Mouse (Mus musculus): Measurements from ENCODE around the gene Zfhx3. TPM values are rescaled to one million over a fixed set of nuclear protein-coding genes. Genes with fewer than 3 reads are reported as not detected.

The Zfhx3 gene
- total RNA-seq, 2 experiments from 2014 or later = 0.23 to 1.7 TPM

DNA sequence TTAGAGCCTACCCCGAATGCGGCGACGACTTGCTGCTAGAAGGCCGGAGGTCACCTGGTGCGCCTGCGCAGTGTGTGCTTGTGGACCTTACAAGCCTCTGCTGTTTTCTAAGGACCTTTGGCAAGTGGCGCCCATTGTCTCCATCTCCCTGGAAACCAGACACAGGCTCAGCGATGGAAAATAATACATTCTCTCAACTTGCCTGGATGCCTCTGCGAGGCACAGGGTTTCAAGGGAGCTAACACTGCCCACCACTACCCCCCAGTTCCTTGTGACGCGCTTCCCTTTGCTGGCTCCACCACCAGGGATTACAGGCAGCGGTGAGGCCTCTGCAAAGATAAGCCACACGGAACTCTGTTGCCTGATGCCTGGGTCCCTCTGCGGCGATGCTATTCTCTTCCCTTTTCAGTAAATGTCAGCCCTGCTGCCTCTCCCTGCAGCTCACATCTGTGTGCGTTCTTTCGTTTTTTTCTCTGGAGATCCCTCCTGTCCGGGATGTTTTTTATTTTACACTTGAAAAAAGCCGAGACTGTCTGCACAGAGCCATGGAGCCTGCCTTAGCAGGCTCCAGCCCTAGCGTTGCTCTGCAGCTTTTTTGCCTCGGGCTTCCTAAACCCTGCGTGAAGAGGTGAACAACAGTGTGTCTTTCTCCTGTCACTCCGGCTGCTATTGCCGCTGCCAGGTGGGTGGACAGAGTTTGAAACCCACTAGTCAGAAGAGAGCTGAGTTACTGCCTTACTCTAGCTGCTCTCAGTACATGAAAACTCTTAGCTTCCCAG, 464.5 kb downstream of the Zfhx3 start:
- no peak for ATAC-seq (replicated peaks; ENCODE audit: low FRiP score, poor library complexity, severe bottlenecking)

DNA sequence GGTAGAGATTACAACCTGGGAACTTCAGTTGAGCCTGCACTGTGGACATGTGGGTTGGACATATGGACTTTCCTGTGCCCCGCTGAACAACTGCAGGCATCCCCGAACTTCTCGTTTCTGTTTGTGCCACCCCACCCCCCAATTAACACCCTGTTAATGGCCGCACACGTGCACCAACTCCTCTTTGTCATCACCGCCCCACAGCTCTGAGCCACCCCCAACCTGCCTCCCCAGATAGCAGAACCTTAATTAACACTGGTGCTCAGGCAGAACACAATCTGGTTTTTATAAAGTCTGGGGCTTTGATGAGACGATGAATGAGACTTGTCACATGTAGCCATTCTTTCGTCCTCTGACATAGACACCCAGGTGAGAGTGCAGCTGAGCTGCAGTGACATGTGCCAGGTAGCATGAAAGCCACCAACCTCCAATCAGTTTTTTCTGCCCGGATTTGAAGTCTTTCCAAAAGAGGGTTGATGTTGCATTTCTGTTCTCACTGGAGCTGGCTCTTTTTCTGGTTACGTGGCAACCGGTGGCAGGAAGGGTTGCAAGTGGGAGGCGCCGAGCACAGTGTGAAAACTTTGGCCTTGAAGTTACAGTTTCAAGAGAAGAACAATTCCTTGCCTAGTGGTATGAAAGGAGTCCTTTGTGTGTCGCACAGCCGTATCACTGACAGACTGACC, 476.9 kb downstream of the Zfhx3 start:
- no peak for ATAC-seq (replicated peaks; ENCODE audit: low FRiP score, poor library complexity, severe bottlenecking)

DNA sequence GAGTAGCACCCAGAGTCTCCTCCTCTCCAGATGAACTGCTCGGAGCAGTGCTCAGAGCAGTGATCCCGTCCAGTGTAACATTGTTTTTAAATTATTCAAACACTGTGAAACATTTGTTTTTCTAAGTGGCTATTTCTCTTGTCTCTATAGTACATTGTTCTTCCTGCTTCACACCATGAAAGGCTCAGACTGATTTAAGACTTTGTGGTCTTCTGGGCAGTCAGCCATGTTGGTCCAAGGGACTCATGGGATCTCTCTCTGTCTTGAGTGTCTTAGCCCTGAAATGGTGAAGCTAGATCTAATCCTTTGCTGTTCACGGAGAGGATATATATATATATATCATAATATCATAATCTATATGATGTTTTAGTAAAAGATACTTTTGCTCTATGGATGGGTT, 480.1 kb downstream of the Zfhx3 start:
- no peak for ATAC-seq (replicated peaks; ENCODE audit: low FRiP score, poor library complexity, severe bottlenecking)

DNA sequence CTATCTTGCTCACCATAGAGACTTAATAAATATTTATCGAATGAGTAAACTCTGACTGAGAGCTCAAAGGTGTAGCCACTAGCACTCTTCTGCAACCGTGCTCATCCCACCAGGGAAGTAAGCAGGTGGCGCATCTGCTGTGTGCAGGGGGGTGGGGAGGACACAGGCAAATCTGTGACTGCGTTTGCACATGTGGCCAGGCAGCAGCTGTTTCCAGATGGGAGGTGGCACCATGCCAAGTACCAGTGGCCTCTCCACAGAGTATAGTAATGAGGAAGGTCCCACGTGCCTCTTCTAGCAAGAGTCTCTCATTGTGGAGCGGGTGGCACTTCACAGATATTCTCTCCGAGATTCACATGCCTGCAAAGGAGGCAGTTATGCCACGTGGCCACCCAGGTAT, 481.9 kb downstream of the Zfhx3 start:
- no peak for ATAC-seq (replicated peaks; ENCODE audit: low FRiP score, poor library complexity, severe bottlenecking)

DNA sequence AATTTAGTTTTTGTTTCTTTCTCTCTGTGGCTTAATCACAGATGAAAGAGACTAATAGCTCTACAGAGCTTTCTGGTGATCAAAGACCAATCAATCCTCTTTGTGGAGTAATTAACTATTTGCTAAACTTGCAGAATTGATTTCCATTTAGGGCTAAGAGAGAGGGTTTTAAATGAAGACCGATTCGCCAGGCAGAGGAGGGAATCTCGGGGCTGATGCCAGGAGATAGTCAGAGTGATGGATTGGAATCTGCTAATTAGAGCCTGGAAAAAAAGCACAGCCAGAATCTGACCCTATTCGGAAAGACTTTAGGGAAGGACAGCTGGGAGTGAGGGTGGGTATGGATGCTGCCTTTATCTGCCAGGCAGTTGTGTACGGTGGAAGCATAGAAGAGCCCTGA, 490.9 kb downstream of the Zfhx3 start:
- ATAC-seq (replicated peaks; ENCODE audit: low FRiP score, poor library complexity, severe bottlenecking) = no peak

DNA sequence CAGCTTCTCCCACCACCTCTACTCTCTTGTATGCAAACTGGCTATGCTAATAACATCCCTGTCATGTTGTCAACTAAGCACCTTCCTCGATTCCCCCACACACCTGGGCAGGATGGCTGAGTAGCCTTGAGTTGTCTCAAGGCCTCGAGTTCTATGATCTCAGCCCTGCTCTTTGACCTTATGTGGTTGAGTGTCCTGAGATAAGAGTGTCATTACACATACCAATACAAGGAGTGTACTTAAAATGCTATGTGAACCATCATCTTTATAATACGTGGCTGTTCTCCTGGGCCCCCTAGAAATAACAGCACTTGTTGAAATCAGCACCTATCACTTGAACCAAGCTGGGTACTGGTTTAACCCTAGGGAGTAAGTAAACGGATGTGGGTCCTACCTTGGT, 492.1 kb downstream of the Zfhx3 start:
- no peak for ATAC-seq (replicated peaks; ENCODE audit: low FRiP score, poor library complexity, severe bottlenecking)

DNA sequence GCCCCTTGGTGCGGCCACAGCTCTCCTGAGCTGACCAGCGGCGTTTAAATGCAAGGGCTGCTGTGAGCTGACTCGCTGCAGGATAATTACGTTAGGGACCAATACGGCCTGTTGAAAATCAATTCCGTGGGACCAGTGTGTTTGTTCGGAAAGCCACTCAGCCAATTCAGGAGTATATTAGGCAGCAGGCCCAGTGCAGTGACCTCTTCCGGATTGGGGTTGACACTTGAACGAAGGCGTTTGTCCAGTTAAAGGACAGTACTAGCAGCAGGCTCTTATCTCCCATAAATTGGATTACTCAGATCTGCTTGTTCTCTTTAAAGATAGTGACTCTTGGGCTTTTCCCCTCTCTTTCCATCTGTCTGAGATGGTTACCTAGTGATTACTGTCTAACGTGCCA, 493.9 kb downstream of the Zfhx3 start:
- ATAC-seq (replicated peaks; ENCODE audit: low FRiP score, poor library complexity, severe bottlenecking) = no peak

DNA sequence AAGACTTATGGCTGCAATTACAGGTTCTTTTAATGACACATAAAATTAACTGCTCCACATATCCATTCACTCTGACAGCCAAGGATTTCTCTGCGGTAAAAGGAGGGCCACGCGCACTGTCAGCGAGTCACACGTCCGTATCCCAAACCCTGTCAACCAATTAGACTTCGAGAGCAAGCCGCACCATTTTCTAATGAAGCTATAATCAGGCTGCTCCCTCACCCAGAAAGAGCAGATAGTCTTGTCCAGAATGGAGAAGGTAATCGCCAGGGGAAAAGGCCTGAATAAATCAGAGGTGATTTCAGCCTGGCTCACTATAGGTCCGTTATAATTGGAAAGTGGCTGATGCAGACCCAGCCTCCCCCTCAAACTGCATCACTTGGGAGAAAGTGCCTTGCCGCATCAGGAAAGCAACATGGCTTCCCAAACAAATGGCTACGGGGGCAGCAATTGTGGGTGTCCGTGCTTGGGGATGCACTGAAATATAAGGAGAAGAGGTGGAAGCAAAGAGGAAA, 494.9 kb downstream of the Zfhx3 start:
- ATAC-seq (replicated peaks; ENCODE audit: low FRiP score, poor library complexity, severe bottlenecking) = no peak

DNA sequence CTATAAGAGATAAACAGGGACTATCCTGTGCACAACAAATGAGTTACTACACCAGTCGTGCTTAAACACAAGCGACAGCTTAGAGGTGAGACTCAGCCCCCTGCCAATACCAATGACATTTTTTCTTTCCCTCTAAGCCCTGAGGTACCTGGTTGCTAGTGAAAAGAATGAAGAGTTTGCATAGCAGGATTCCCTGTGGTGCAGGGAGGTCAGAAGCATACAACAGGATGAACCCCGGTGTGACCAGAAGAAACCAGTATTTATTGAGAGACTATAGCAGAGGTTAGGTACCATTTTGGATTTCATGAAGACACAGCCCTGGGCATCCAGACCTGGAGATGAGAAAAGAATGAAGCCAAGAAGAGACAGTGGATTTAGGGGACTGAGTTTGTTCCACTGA, 498.0 kb downstream of the Zfhx3 start:
- ATAC-seq (replicated peaks; ENCODE audit: low FRiP score, poor library complexity, severe bottlenecking) = no peak

DNA sequence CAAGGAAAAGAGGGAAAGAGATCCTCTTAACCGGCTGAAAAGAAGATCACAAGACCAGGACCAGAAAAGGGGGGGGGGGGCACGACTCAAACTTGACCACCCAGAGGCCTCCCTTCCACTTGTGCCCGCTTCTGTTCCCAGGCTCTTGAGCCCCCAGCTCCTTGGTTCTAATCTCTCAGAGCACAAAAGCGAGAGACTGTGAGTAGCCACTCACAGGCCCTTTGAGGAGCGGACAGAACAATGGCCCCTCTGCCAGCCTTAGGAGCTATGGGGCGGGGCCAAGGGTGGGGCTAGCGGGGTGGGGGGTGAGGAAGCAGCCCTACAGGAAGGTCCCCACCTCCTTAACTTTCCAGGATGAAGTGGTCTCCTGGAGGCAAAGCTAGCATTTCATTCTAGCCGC, 508.4 kb downstream of the Zfhx3 start:
- ATAC-seq (replicated peaks; ENCODE audit: low FRiP score, poor library complexity, severe bottlenecking) = no peak

DNA sequence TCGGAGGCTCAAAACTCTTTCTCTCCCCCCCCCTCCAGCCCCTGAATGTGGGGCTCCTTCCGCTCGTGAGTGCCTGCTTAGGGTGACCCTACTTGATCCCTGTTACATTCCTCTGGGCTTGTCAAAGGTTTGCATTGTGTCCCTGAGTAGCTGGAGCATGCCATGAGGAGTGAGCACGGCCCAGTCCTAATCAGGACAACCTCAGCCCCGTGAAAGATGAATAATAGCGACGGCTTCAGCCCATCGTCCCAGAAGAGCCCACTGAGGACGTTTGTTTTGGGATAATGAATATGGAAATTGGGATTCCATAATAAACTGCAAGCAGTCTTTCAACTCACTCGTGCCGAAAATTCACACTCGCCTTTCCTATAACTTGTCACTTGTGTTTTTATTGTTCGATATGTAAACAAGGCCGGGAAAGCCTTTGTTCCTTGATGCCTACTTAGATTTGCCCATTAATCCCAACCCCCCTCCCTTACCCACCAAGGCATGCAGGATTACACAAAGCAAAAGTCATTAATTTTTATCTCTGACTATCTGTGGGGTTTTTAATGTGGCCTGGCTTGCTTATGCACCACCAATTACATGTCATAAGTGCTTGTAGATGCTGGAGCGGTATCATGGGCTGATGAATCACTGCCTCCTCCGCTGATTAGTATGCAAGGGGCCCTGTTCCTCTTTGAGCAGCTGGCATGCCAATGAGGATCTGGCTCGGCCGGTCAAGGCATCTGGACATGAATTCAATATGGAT, 512.3 kb downstream of the Zfhx3 start:
- no peak for ATAC-seq (replicated peaks; ENCODE audit: low FRiP score, poor library complexity, severe bottlenecking)

DNA sequence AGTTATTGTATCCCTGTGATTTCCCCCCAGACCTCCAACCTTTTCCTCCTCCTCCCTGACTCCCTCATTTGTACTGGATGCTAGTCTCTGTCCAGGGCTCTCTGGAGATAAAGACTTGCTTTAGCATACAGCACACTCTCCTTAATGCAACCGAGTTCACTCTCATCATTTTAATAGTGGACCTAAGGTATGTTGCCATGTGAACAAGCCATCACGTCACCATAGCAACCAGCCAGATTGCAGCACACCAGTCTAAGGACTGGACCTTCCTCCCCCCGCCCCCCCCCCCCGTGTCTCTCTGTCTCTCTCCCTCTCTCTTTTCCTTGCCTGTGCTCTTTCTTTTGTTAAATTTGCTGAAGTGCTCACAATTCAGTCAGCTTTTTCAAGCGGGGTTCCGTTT, 524.2 kb downstream of the Zfhx3 start:
- no peak for ATAC-seq (replicated peaks; ENCODE audit: low FRiP score, poor library complexity, severe bottlenecking)

DNA sequence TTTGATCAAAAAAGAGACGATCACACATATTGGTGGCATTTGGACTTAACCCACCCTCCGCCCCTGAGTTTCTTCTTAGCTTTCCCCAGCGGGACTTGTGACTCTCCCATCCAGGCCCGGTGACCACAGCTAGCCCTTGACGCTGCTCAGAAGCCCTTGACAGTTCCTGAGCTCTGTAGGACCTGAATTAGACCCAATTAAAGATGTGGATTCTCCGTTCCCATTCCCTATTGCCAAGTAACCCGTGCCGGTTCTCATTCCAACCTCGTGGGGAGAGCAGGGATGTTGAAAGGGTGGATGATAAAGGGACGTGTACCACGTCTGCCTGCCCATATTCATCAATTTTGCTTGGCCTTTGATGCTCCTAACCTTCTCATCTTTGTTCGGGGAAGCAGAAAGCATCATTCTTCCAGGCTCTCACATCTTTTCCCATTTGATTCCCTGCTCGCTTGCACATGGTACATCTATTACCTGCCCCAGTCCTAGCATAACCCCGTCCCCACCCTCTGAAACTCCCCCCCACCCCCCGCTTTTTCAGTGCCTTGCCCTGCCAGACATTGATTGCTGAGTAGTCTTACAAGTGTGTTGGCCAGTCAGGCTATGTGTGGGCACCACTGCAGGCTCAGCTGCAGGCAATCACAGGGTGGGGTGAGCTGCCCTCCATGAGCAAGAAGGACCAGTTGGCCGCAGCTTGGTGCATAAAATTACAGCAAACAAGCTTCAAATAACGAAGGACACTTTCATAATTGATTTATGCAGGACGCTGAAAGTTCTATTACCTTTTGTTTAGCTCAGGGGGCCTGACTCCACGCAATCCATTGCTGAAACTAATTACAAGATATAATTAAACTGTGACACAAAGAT, 525.0 kb downstream of the Zfhx3 start:
- no peak for ATAC-seq (replicated peaks; ENCODE audit: low FRiP score, poor library complexity, severe bottlenecking)

DNA sequence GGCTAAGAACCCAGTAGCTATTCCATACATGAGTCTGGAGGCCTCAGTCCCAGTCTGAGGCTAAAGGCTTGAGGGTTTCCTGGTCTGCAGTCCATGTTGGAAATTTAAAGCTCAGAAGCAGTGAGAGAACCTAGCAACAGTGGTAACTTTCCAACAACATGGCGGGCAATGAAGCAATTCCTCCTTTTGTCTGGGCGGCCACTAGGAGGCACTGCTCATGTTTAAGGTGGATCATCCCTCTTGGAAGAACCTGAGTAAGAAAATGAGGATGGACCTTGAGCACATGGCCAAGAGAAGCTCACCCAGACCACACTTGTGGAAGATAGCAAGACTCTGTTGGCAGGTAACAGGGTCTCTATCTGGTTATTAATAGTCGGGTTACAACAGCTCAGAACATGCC, 527.8 kb downstream of the Zfhx3 start:
- ATAC-seq (replicated peaks; ENCODE audit: low FRiP score, poor library complexity, severe bottlenecking) = no peak

DNA sequence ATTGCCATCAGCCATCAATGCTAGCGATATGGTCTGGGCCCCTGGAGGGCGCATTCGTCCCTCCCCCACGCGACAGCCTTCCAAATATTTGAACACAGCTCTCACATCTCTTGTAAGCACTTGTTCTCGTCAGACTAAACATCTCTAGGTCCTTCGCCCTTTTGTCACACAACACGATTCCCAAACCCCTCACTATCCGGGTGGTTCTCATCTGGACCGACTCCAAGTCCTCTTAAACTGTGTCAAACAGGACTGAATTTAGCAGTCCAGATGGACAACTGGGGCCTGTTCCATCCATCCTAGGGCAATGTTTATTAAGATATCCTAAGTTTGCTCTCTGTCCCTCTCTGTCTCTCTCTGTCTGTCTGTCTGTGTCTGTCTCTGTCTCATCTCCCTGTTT, 532.1 kb downstream of the Zfhx3 start:
- no peak for ATAC-seq (replicated peaks; ENCODE audit: low FRiP score, poor library complexity, severe bottlenecking)

DNA sequence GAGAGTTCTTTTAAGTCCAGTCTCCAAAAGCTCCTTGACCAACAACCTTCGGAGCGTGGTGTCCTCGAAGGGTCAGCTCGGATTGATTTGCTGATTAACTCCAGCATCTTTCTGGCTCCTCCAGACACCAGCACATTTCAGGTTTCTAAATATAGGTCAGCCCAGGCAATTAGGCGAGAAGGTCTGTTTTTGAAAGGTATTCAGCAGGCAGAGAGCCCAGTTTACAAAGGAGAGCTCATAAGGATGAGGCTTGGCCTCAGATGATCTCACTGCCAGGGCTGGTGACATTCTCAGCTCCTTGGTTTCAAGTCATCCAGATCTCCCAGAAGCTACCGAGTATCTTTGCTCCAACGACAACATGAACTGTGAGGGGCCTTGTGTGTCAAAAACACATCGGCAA, 535.7 kb downstream of the Zfhx3 start:
- ATAC-seq (replicated peaks; ENCODE audit: low FRiP score, poor library complexity, severe bottlenecking) = no peak

DNA sequence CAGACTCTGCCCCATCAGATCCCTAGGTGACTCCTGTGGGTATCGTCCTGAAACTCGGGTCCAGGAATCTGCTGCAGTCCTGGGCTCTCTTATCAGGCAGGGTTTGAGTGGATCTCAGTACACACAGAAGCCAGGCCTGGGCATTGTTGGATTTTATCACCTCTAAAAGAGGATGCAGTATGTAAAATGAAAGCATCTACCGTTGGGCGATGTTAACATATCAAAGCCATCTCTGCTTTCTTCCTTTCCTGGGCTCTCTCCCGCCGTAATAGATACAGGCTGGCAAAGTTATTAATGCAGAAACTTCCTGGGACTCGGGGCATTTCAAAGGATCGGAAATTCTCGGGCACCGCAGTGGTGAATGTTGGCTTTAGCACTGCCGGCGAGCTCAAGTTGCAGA, 537.7 kb downstream of the Zfhx3 start:
- no peak for ATAC-seq (replicated peaks; ENCODE audit: low FRiP score, poor library complexity, severe bottlenecking)

DNA sequence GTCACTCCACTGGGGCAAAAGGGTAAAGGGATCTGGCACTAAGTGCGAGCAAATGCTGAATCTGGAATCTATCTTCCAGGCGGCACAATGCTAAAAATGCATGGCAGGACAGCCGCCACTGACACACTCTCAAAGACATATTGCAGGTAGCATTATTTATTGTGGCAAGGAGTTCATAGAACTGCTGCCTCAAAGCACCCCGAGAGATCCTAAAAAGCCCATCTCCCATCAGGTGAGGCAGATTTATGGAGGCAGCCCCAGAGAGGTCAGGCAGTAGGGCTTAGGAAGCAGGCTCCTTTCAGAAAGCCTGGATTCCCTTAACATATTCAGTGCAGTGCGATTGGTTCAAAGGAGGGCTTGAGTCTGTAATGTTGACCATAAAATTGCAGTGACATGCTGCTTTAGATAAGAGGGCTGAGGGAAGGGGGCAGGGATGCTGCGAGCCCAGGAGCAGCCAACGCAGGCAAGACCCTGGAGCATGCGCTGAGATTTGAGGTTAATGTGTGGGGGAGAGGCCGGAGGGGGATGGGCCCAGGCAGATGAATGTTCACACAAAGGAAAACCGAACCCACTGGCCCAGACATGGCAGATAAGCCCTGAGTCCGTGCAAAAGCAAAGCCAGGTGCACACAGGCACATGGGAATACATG, 538.8 kb downstream of the Zfhx3 start:
- no peak for ATAC-seq (replicated peaks; ENCODE audit: low FRiP score, poor library complexity, severe bottlenecking)

DNA sequence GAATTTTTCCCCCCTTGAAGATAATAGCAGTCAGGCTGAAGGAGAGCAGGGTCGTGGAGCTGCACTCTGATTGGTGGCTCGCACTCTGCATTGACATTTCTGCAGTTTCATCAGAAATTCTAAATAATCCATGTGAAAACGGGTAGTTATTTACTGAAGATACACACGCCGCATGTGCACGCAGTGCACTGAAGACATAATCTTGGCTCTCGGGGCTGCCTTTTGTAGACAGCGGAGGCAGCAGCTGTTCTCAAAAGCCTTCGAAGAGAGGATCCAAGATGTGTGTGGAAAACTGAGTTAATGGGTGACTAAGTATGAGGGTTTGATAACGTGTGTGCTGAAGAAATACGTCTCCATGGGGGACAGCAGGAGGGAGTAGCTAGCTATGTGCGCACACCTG, 553.7 kb downstream of the Zfhx3 start:
- no peak for ATAC-seq (replicated peaks; ENCODE audit: low FRiP score, poor library complexity, severe bottlenecking)

Data from erythroid progenitor cell, adult 5-6 weeks (primary cell).